Mouse (Mus musculus) intestine, postnatal 0 days (tissue): ENCODE results near the gene Dnajc6. TPM values are rescaled to one million over a fixed set of nuclear protein-coding genes. Genes with fewer than 3 reads are reported as not detected.

Source experiments
- ATAC-seq: fragments of 200-750 bp; cut with Nextera tagmentation; 2 replicates; pipeline ENCODE4 v1.8.0; 2017; ENCODE audit warnings: mild to moderate bottlenecking, moderate TSS enrichment, moderate library complexity
- H3K27ac ChIP-seq: fragments of 300-500 bp; sonication (generic); 2 replicates; pipeline ENCODE4 v1.5.1; 2014; ENCODE audit warnings: mild to moderate bottlenecking, low read depth, low read length, moderate library complexity
- H3K27me3 ChIP-seq: fragments of 300-500 bp; sonication (generic); replicated peaks from 2 replicates; pipeline ENCODE4 v1.6.1; 2014; ENCODE audit warnings: low read length, mixed read lengths; ENCODE audit not compliant: control insufficient read depth, insufficient read depth
- H3K36me3 ChIP-seq: fragments of 300-500 bp; sonication (generic); 2 replicates; pipeline ENCODE4 v1.6.1; 2014; ENCODE audit warnings: mild to moderate bottlenecking, moderate library complexity; ENCODE audit not compliant: control insufficient read depth, insufficient read depth
- H3K4me1 ChIP-seq: fragments of 300-500 bp; sonication (generic); replicated peaks from 2 replicates; pipeline ENCODE4 v1.6.1; 2014; ENCODE audit warnings: antibody characterized with exemption, low read length, mixed read lengths; ENCODE audit not compliant: control insufficient read depth, insufficient read depth
- H3K4me2 ChIP-seq: fragments of 300-500 bp; sonication (generic); replicated peaks from 2 replicates; pipeline ENCODE4 v1.6.1; 2014; ENCODE audit warnings: low read depth, mild to moderate bottlenecking, moderate library complexity
- H3K4me3 ChIP-seq: fragments of 300-500 bp; sonication (generic); 2 replicates; pipeline ENCODE4 v1.5.1; 2014; ENCODE audit warnings: low read depth, low read length
- H3K9ac ChIP-seq: fragments of 300-500 bp; sonication (generic); 2 replicates; pipeline ENCODE4 v1.6.1; 2014; ENCODE audit warnings: mild to moderate bottlenecking, low read depth, low read length
- H3K9me3 ChIP-seq: fragments of 300-500 bp; sonication (generic); 2 replicates; pipeline ENCODE4 v1.6.1; 2016; ENCODE audit warnings: mixed run types; ENCODE audit not compliant: control insufficient read depth
- CTCF ChIP-seq: sonication (generic); IDR thresholded peaks from 2 replicates; pipeline ENCODE4 v1.5.1; 2016; ENCODE audit warnings: low read depth, mild to moderate bottlenecking, control low read depth, antibody characterized with exemption, moderate library complexity
- WGBS: fragments of 180-500 bp; shearing (Covaris S2); extraction: QIAGEN DNeasy Blood & Tissue Kit; methylation state at CpG from one replicate; pipeline ENCODE4 v1.1.7; 2014; 5-methylcytosine and 5-hydroxymethylcytosine counted together
- polyA plus RNA-seq: library from polyadenylated mRNA; unstranded; fragments of >200 nt; fragmentation: Nextera tagmentation; extraction: Ambion mirVana; gene quantifications from 2 replicates; pipeline ENCODE4 v1.2.1, GENCODE M21; 2015

Dnajc6 gene
- polyA plus RNA-seq, 1 experiment from 2014 or later, result 1.2 TPM

DNA sequence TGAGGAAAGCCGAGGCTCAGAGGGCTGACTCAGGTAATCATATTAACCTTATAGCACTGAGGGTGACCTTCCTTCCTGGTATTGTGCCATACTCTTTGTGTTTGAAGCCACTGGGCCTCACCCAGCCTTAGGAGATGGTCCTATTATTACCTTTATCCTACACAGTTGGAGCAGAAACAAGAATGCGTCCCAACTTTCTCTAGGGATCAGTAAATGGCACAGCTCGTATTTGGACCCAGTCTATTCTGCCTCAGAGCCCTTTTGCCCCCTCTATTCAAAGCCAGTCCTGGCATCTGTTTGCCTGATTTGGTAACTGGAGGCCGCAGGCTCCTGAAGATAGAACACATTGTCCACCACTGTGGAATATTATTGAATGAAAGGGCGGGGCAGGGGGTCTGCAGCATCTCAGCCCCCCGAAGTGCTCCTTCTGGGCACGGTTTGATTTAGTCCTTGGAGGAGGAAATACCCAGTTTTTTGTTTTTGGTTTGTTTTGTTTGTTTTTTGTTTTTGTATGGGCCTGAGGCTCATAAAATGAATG, 8.1 kb downstream of the Dnajc6 start:
- Histone ChIP-seq H3K27ac (no peak overlapping the region), H3K9ac (no peak overlapping the region), H3K4me2 (no peak overlapping the region), H3K4me1 (peaks cover 2% of the 10 kb centered on the region; the same call in 1 of the 2 replicates), H3K27me3 (peaks cover 12% of the 10 kb centered on the region; the same call in 1 of the 2 replicates), H3K36me3 (no peaks in the 10 kb centered on the region), H3K4me3 (no peak overlapping the region), H3K9me3 (no peaks in the 10 kb centered on the region)
- no peak for ATAC-seq
- no peak for TF ChIP-seq CTCF
- 72% methylated on average over 7 of the region's 7 CpGs for WGBS

GRCm38 (mm10) chr4:101505966-101506365, 9.5 kb downstream of the Dnajc6 start:
- Histone ChIP-seq H3K4me1 (peaks cover 2% of the 10 kb centered on the region; the same call in 1 of the 2 replicates), H3K9me3 (no peaks in the 10 kb centered on the region), H3K27me3 (peaks cover 15% of the 10 kb centered on the region; the same call in 1 of the 2 replicates), H3K4me2 (no peak overlapping the region), H3K27ac (no peak overlapping the region), H3K36me3 (no peaks in the 10 kb centered on the region), H3K9ac (no peak overlapping the region), H3K4me3 (no peak overlapping the region)
- 64% methylated on average over 2 of the region's 2 CpGs for WGBS
- no peak for ATAC-seq
- no peak for TF ChIP-seq CTCF

- H3K4me1 ChIP-seq, result peaks cover 2% of the 10 kb centered on the region; the same call in 1 of the 2 replicates
- no peak overlapping the region for H3K27ac ChIP-seq
- no peaks in the 10 kb centered on the region for H3K36me3 ChIP-seq
- H3K9ac ChIP-seq, result no peak overlapping the region
- TF ChIP-seq CTCF, result no peak
- H3K4me3 ChIP-seq, result no peak overlapping the region
- ATAC-seq, result no peak
- H3K27me3 ChIP-seq, result peaks cover 15% of the 10 kb centered on the region; the same call in 1 of the 2 replicates
- H3K4me2 ChIP-seq, result no peak overlapping the region
- H3K9me3 ChIP-seq, result no peaks in the 10 kb centered on the region
These were observed 9.9 kb downstream of the Dnajc6 start for GRCm38 (mm10) chr4:101506372-101506771.

GRCm38 (mm10) chr4:101507571-101508422, 11.3 kb downstream of the Dnajc6 start:
- peak; percentile 60; the same call in 1 of the 2 replicates for ATAC-seq
- H3K4me3 ChIP-seq, result peak overlapping the region; percentile 35
- 12% methylated on average over 24 of the region's 24 CpGs for WGBS
- no peak overlapping the region for H3K9ac ChIP-seq
- no peaks in the 10 kb centered on the region for H3K36me3 ChIP-seq
- H3K4me1 ChIP-seq, result peaks cover 2% of the 10 kb centered on the region; the same call in 1 of the 2 replicates
- no peak for TF ChIP-seq CTCF
- no peak overlapping the region for H3K27ac ChIP-seq
- peaks cover 15% of the 10 kb centered on the region; the same call in 1 of the 2 replicates for H3K27me3 ChIP-seq
- no peaks in the 10 kb centered on the region for H3K9me3 ChIP-seq
- peak overlapping the region; percentile 65 for H3K4me2 ChIP-seq

DNA sequence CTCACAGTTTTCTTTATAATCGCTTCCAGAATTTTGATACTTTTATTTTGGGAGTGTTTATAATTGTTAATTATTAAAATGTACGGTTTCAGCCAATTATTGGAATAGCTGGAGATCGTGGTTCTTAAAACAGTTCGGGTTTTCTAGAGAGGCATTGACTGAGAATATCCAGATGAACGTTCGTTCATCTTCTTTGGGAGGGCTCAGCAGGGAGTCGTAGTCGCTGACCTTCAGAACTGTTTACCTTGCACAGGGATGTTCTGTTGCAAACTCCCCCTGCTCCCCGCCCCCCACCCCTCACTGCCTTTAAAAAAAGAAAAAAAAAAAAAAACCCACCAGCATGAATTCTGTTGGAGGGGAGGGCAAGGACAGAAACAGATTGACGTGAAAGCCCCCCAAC, 12.0 kb downstream of the Dnajc6 start:
- WGBS, result 4% methylated on average over 10 of the region's 10 CpGs
- no peak overlapping the region for H3K27ac ChIP-seq
- H3K9ac ChIP-seq, result no peak overlapping the region
- peak overlapping the region; percentile 34 for H3K4me3 ChIP-seq
- H3K4me2 ChIP-seq, result peak overlapping the region; percentile 65
- H3K36me3 ChIP-seq, result no peaks in the 10 kb centered on the region
- H3K9me3 ChIP-seq, result no peaks in the 10 kb centered on the region
- no peak for ATAC-seq
- no peak for TF ChIP-seq CTCF
- H3K4me1 ChIP-seq, result peaks cover 2% of the 10 kb centered on the region; the same call in 1 of the 2 replicates
- H3K27me3 ChIP-seq, result peaks cover 15% of the 10 kb centered on the region; the same call in 1 of the 2 replicates

DNA sequence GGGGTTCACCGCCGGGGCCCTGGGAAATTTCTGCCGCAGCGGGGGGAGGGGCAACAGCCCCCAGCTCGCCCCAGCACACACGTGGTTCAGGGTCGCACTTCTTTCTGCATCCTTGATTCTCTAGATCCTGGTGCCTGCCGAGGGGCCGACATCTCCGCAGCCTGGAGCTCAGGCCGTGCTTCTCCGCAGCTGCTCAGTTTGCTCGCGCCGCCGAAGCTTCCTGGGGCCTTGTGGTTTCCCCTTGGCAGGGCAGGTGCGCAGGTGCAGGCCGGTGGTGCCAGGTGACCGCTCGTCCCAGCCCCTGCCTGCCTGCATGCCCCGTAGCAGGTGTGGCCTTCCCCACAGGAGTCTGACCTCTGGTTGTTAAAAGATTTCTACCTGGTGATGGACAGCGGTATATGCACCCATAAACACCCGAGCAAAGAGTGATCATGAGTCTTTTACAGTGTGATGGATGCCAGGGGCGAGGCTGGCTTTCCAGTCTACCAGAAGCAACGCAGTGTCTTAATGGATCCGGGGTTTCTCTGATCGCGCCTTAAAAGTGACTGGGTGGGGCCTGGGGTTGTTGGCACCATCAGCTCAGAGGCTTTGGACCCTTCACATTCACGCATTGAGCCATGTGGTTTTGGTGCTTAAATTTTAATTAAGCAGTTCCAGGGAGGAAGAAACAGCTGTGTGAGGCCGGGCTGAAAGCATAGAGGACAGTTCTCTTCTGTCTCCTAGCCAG, 12.6 kb downstream of the Dnajc6 start:
- Histone ChIP-seq H3K36me3 (no peaks in the 10 kb centered on the region), H3K4me1 (peaks cover 2% of the 10 kb centered on the region; the same call in 1 of the 2 replicates), H3K4me2 (peak overlapping the region; percentile 65), H3K4me3 (peak overlapping the region; percentile 34), H3K9ac (no peak overlapping the region), H3K27ac (no peak overlapping the region), H3K27me3 (peaks cover 15% of the 10 kb centered on the region; the same call in 1 of the 2 replicates), H3K9me3 (no peaks in the 10 kb centered on the region)
- no peak for TF ChIP-seq CTCF
- no peak for ATAC-seq
- WGBS, result 8% methylated on average over 30 of the region's 30 CpGs
